Mouse (Mus musculus) forebrain, embryonic 16.5 days (tissue): ENCODE results near the gene Arhgef12. TPM values are rescaled to one million over a fixed set of nuclear protein-coding genes. Genes with fewer than 3 reads are reported as not detected.

Experiments
- ATAC-seq: fragments of 200-750 bp; cut with Nextera tagmentation; 2 replicates; pipeline ENCODE4 v1.8.0; 2017; ENCODE audit warnings: mild to moderate bottlenecking, moderate library complexity
- H3K27ac ChIP-seq: fragments of 300-500 bp; sonication (generic); 2 replicates; pipeline ENCODE4 v1.5.1; 2014; ENCODE audit warnings: low read length, control low read depth
- H3K27me3 ChIP-seq: fragments of 300-500 bp; sonication (generic); replicated peaks from 2 replicates; pipeline ENCODE4 v1.6.1; 2014; ENCODE audit warnings: low read length; ENCODE audit not compliant: control insufficient read depth, insufficient read depth
- H3K36me3 ChIP-seq: fragments of 300-500 bp; sonication (generic); 2 replicates; pipeline ENCODE4 v1.6.1; 2014; ENCODE audit not compliant: control insufficient read depth, insufficient read depth
- H3K4me1 ChIP-seq: fragments of 300-500 bp; sonication (generic); replicated peaks from 2 replicates; pipeline ENCODE4 v1.6.1; 2014; ENCODE audit warnings: low read length; ENCODE audit not compliant: control insufficient read depth, insufficient read depth
- H3K4me2 ChIP-seq: fragments of 300-500 bp; sonication (generic); 2 replicates; pipeline ENCODE4 v1.6.1; 2014; ENCODE audit warnings: mild to moderate bottlenecking, low read length, control low read depth
- H3K4me3 ChIP-seq: fragments of 300-500 bp; sonication (generic); replicated peaks from 2 replicates; pipeline ENCODE4 v1.5.1; 2014; ENCODE audit warnings: mild to moderate bottlenecking, low read length, control low read depth
- H3K9ac ChIP-seq: fragments of 300-500 bp; sonication (generic); replicated peaks from 2 replicates; pipeline ENCODE4 v1.6.1; 2014; ENCODE audit warnings: low read depth, low read length, control low read depth
- H3K9me3 ChIP-seq: fragments of 300-500 bp; sonication (generic); 2 replicates; pipeline ENCODE4 v1.6.1; 2016; ENCODE audit warnings: low read length; ENCODE audit not compliant: control insufficient read depth
- WGBS: fragments of 180-500 bp; shearing (Covaris S2); extraction: QIAGEN DNeasy Blood & Tissue Kit; methylation state at CpG from one replicate; pipeline ENCODE4 v1.1.7; 2014; 5-methylcytosine and 5-hydroxymethylcytosine counted together
- polyA plus RNA-seq: library from polyadenylated mRNA; unstranded; fragments of >200 nt; fragmentation: Nextera tagmentation; extraction: Ambion mirVana; gene quantifications from 2 replicates; pipeline ENCODE4 v1.2.1, GENCODE M21; 2015

Arhgef12 gene
- polyA plus RNA-seq, 1 experiment from 2014 or later: 20.5 TPM

DNA sequence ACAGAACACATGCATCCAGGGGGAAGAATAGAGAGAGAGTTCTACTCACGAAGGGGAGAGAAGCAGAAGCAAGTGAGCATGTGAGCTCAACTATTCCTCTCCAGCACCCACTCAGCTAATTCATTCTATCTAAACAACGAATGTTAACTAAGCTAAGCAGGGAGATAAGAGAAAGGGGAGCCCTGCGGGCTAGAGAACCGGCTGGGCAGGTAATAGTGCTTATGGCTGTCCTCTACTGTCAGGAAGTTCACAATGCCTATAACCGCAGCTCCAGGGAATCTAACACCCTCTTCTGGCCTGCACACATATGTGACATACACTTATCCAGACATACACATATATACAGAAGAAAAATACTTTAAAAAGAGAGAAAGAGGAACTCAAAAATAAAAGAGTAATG lies 79.3 kb downstream of the Arhgef12 start:
- WGBS: 86% methylated on average over 5 of the region's 5 CpGs
- Histone ChIP-seq H3K4me2 (no peak overlapping the region), H3K9me3 (no peaks in the 10 kb centered on the region), H3K9ac (no peak overlapping the region), H3K27me3 (no peaks in the 10 kb centered on the region), H3K27ac (no peak overlapping the region), H3K36me3 (0 out of 2 replicates have a peak, but pooled peaks cover 5% of the 10 kb centered on the region), H3K4me1 (no peaks in the 10 kb centered on the region), H3K4me3 (no peak overlapping the region)
- no peak for ATAC-seq

DNA sequence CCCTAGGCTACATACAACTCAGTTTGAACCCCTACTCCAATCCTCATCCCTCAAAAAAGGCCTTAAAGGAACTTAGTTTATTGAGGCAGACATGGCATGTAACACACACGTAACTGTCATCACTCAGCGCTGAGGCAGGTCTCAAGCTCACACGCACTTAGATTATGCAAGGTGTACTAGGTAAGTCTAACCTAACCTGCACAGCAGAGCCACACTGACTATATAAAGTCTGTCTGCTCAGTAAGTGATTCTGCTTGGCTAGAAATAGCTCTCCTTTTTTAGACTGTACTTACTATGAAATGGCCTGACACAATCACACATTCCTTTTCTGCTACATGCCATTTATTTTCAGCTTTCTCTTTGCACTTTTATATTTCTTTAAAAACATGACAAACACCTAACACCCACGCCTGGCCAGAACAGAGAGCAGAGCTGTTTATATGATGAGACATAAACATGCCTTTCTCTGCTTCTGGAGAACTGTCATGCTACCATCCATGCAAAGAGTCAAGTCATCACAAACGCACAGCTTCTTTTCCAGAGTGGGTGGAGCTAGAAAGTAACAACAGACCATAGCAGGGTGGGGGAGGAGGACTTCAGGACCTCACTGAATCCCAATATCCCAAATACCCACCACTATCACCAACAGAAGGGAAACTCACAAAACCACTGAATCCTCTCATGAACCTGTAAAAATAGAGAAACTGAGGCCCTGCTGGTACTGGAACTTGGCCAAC lies 85.4 kb downstream of the Arhgef12 start:
- H3K36me3 ChIP-seq: peaks cover 6% of the 10 kb centered on the region; the same call in 1 of the 2 replicates
- WGBS: 81% methylated on average over 5 of the region's 5 CpGs
- no peak overlapping the region for H3K27ac ChIP-seq
- H3K9me3 ChIP-seq: no peaks in the 10 kb centered on the region
- no peak overlapping the region for H3K4me3 ChIP-seq
- H3K27me3 ChIP-seq: no peaks in the 10 kb centered on the region
- H3K4me2 ChIP-seq: no peak overlapping the region
- H3K4me1 ChIP-seq: no peaks in the 10 kb centered on the region
- no peak overlapping the region for H3K9ac ChIP-seq
- no peak for ATAC-seq

GRCm38 (mm10) chr9:43019656-43020055 lies 87.4 kb downstream of the Arhgef12 start:
- Histone ChIP-seq H3K27me3 (no peaks in the 10 kb centered on the region), H3K9ac (no peak overlapping the region), H3K4me1 (no peaks in the 10 kb centered on the region), H3K9me3 (no peaks in the 10 kb centered on the region), H3K4me3 (no peak overlapping the region), H3K36me3 (peaks cover 8% of the 10 kb centered on the region), H3K4me2 (no peak overlapping the region), H3K27ac (no peak overlapping the region)
- 94% methylated on average over 9 of the region's 9 CpGs for WGBS
- no peak for ATAC-seq

DNA sequence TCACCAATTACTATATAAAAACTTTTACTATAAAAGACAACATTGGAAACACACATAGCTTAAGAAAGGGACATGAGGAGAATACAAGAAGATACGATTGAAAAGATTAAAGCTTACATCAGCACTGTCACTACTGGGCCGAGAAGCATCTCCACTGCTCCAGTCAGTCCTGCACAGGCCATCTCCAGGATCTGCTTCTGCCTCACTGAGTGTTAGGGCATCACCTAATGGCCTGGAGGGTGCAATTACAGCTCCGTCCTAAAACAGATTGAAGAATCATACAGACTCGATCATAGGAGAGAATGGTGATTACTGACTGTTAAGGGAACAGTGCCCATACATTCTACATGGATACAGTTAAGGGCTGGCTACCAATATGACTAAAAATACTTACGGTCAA lies 91.3 kb downstream of the Arhgef12 start:
- no peak overlapping the region for H3K27ac ChIP-seq
- H3K9me3 ChIP-seq: no peaks in the 10 kb centered on the region
- no peak overlapping the region for H3K4me3 ChIP-seq
- H3K4me2 ChIP-seq: no peak overlapping the region
- H3K9ac ChIP-seq: no peak overlapping the region
- WGBS: 92% methylated on average over 5 of the region's 5 CpGs
- no peaks in the 10 kb centered on the region for H3K4me1 ChIP-seq
- no peaks in the 10 kb centered on the region for H3K27me3 ChIP-seq
- H3K36me3 ChIP-seq: peaks cover 5% of the 10 kb centered on the region; the same call in 1 of the 2 replicates
- no peak for ATAC-seq

DNA sequence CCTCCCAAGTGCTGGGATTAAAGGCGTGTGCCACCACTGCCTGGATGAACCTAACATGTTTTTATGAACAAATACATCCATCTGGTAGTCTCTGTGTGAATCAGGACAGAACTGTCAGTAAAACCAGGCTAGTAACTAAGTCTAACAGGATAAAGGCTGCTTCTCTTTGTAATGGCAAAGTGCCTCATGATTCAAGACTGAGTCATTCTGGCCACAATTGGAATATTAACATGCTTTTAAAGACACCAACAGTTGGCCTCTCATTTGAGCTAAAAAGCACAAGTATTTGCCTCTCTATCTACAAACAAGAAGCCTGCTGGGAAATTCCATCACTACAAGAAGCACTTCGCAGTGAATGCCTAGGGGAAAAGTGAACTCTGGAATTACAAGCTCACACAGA lies 91.7 kb downstream of the Arhgef12 start:
- Histone ChIP-seq H3K4me1 (no peaks in the 10 kb centered on the region), H3K4me2 (no peak overlapping the region), H3K9ac (no peak overlapping the region), H3K36me3 (peaks cover 5% of the 10 kb centered on the region; the same call in 1 of the 2 replicates), H3K4me3 (no peak overlapping the region), H3K27me3 (no peaks in the 10 kb centered on the region), H3K9me3 (no peaks in the 10 kb centered on the region), H3K27ac (no peak overlapping the region)
- ATAC-seq: no peak
- 93% methylated on average over 2 of the region's 2 CpGs for WGBS

- no peak overlapping the region for H3K27ac ChIP-seq
- WGBS: 98% methylated on average over 1 of the region's 1 CpGs
- H3K9ac ChIP-seq: no peak overlapping the region
- no peak overlapping the region for H3K4me2 ChIP-seq
- peaks cover 5% of the 10 kb centered on the region; the same call in 1 of the 2 replicates for H3K36me3 ChIP-seq
- no peak for ATAC-seq
- no peaks in the 10 kb centered on the region for H3K27me3 ChIP-seq
- no peak overlapping the region for H3K4me3 ChIP-seq
- no peaks in the 10 kb centered on the region for H3K9me3 ChIP-seq
- H3K4me1 ChIP-seq: no peaks in the 10 kb centered on the region
These were observed 92.2 kb downstream of the Arhgef12 start for GRCm38 (mm10) chr9:43014886-43015285.

- no peak overlapping the region for H3K27ac ChIP-seq
- H3K27me3 ChIP-seq: no peaks in the 10 kb centered on the region
- H3K9ac ChIP-seq: no peak overlapping the region
- 79% methylated on average over 5 of the region's 5 CpGs for WGBS
- H3K4me3 ChIP-seq: no peak overlapping the region
- H3K9me3 ChIP-seq: no peaks in the 10 kb centered on the region
- peaks cover 2% of the 10 kb centered on the region; the same call in 1 of the 2 replicates for H3K36me3 ChIP-seq
- no peak overlapping the region for H3K4me2 ChIP-seq
- no peak for ATAC-seq
- no peaks in the 10 kb centered on the region for H3K4me1 ChIP-seq
These were observed 94.5 kb downstream of the Arhgef12 start for GRCm38 (mm10) chr9:43012541-43012940.

GRCm38 (mm10) chr9:43011061-43011460 lies 96.0 kb downstream of the Arhgef12 start:
- H3K9me3 ChIP-seq: no peaks in the 10 kb centered on the region
- no peak overlapping the region for H3K4me2 ChIP-seq
- no peaks in the 10 kb centered on the region for H3K4me1 ChIP-seq
- no peak for ATAC-seq
- peaks cover 6% of the 10 kb centered on the region for H3K36me3 ChIP-seq
- 84% methylated on average over 4 of the region's 4 CpGs for WGBS
- H3K27me3 ChIP-seq: no peaks in the 10 kb centered on the region
- H3K27ac ChIP-seq: no peak overlapping the region
- H3K4me3 ChIP-seq: no peak overlapping the region
- H3K9ac ChIP-seq: no peak overlapping the region

- peaks cover 28% of the 10 kb centered on the region for H3K36me3 ChIP-seq
These were observed 103.2 kb downstream of the Arhgef12 start for GRCm38 (mm10) chr9:43003881-43004280.

More at GRCm38 (mm10) chr9:43003881-43004280, 103.2 kb downstream of the Arhgef12 start:
- no peaks in the 10 kb centered on the region for H3K27me3 ChIP-seq
- H3K9ac ChIP-seq: no peak overlapping the region
- WGBS: 94% methylated on average over 5 of the region's 5 CpGs
- no peak overlapping the region for H3K4me2 ChIP-seq
- no peaks in the 10 kb centered on the region for H3K4me1 ChIP-seq
- ATAC-seq: no peak
- no peaks in the 10 kb centered on the region for H3K9me3 ChIP-seq
- H3K4me3 ChIP-seq: no peak overlapping the region
- H3K27ac ChIP-seq: no peak overlapping the region
